Mouse (Mus musculus): Measurements from ENCODE around the gene Tmem132a. TPM values are rescaled to one million over a fixed set of nuclear protein-coding genes. Genes with fewer than 3 reads are reported as not detected.

Gene Tmem132a
- polyA plus RNA-seq, 1 experiment from 2014 or later, result 236 TPM

- no peak overlapping the region for H3K4me3 ChIP-seq
- H3K27me3 ChIP-seq (replicated peaks), result no peaks in the 10 kb centered on the region
- no peaks in the 10 kb centered on the region for H3K36me3 ChIP-seq (replicated peaks)
- H3K9me3 ChIP-seq, result no peaks in the 10 kb centered on the region
- H3K9ac ChIP-seq, result no peak overlapping the region
- no peak overlapping the region for H3K27ac ChIP-seq
- WGBS, result 37% methylated on average over 17 of the region's 17 CpGs
- ATAC-seq (replicated peaks), result no peak
- no peak overlapping the region for H3K4me2 ChIP-seq
- no peaks in the 10 kb centered on the region for H3K4me1 ChIP-seq
These were observed 51.4 kb downstream of the Tmem132a start for GRCm38 (mm10) chr19:10818217-10818946.

GRCm38 (mm10) chr19:10816462-10816861 lies 53.3 kb downstream of the Tmem132a start:
- H3K9me3 ChIP-seq, result no peaks in the 10 kb centered on the region
- H3K36me3 ChIP-seq (replicated peaks), result no peaks in the 10 kb centered on the region
- 79% methylated on average over 2 of the region's 2 CpGs for WGBS
- no peak overlapping the region for H3K4me3 ChIP-seq
- H3K9ac ChIP-seq, result no peak overlapping the region
- no peak overlapping the region for H3K4me2 ChIP-seq
- no peaks in the 10 kb centered on the region for H3K4me1 ChIP-seq
- ATAC-seq (replicated peaks), result no peak
- H3K27me3 ChIP-seq (replicated peaks), result no peaks in the 10 kb centered on the region
- H3K27ac ChIP-seq, result no peak overlapping the region

GRCm38 (mm10) chr19:10815871-10816270 lies 53.9 kb downstream of the Tmem132a start:
- no peak overlapping the region for H3K27ac ChIP-seq
- H3K4me3 ChIP-seq, result no peak overlapping the region
- 88% methylated on average over 6 of the region's 6 CpGs for WGBS
- no peak overlapping the region for H3K4me2 ChIP-seq
- H3K27me3 ChIP-seq (replicated peaks), result no peaks in the 10 kb centered on the region
- no peak overlapping the region for H3K9ac ChIP-seq
- no peaks in the 10 kb centered on the region for H3K36me3 ChIP-seq (replicated peaks)
- no peaks in the 10 kb centered on the region for H3K9me3 ChIP-seq
- H3K4me1 ChIP-seq, result no peaks in the 10 kb centered on the region
- no peak for ATAC-seq (replicated peaks)

GRCm38 (mm10) chr19:10813905-10814304 lies 55.8 kb downstream of the Tmem132a start:
- no peaks in the 10 kb centered on the region for H3K36me3 ChIP-seq (replicated peaks)
- H3K27me3 ChIP-seq (replicated peaks), result no peaks in the 10 kb centered on the region
- ATAC-seq (replicated peaks), result no peak
- peaks cover 11% of the 10 kb centered on the region for H3K4me1 ChIP-seq
- H3K9me3 ChIP-seq, result no peaks in the 10 kb centered on the region
- no peak overlapping the region for H3K4me3 ChIP-seq
- no peak overlapping the region for H3K27ac ChIP-seq
- 66% methylated on average over 7 of the region's 7 CpGs for WGBS
- H3K4me2 ChIP-seq, result no peak overlapping the region
- no peak overlapping the region for H3K9ac ChIP-seq

- Histone ChIP-seq H3K4me2 (no peak overlapping the region), H3K4me1 (peaks cover 14% of the 10 kb centered on the region), H3K9ac (no peak overlapping the region), H3K27ac (no peak overlapping the region), H3K9me3 (no peaks in the 10 kb centered on the region), H3K36me3 (replicated peaks) (no peaks in the 10 kb centered on the region), H3K27me3 (replicated peaks) (no peaks in the 10 kb centered on the region), H3K4me3 (no peak overlapping the region)
- ATAC-seq (replicated peaks), result no peak
- WGBS, result 94% methylated on average over 5 of the region's 5 CpGs
These were observed 56.7 kb downstream of the Tmem132a start for GRCm38 (mm10) chr19:10813039-10813438.

- Histone ChIP-seq H3K27ac (no peak overlapping the region), H3K9ac (no peak overlapping the region), H3K4me1 (peaks cover 14% of the 10 kb centered on the region), H3K4me2 (no peak overlapping the region), H3K9me3 (no peaks in the 10 kb centered on the region), H3K4me3 (no peak overlapping the region), H3K36me3 (replicated peaks) (no peaks in the 10 kb centered on the region), H3K27me3 (replicated peaks) (no peaks in the 10 kb centered on the region)
- no peak for ATAC-seq (replicated peaks)
- WGBS, result 90% methylated on average over 6 of the region's 6 CpGs
These were observed 58.3 kb downstream of the Tmem132a start for GRCm38 (mm10) chr19:10811471-10811870.

- H3K36me3 ChIP-seq (replicated peaks), result no peaks in the 10 kb centered on the region
- H3K27me3 ChIP-seq (replicated peaks), result no peaks in the 10 kb centered on the region
- H3K9me3 ChIP-seq, result no peaks in the 10 kb centered on the region
- no peak overlapping the region for H3K9ac ChIP-seq
- no peak overlapping the region for H3K4me2 ChIP-seq
- no peak overlapping the region for H3K4me3 ChIP-seq
- 59% methylated on average over 4 of the region's 4 CpGs for WGBS
- peaks cover 14% of the 10 kb centered on the region for H3K4me1 ChIP-seq
- no peak for ATAC-seq (replicated peaks)
- peak overlapping the region; percentile 57 for H3K27ac ChIP-seq
These were observed 59.6 kb downstream of the Tmem132a start for GRCm38 (mm10) chr19:10810176-10810492.

- 66% methylated on average over 11 of the region's 11 CpGs for WGBS
- H3K4me1 ChIP-seq, result peaks cover 14% of the 10 kb centered on the region
- no peak overlapping the region for H3K4me3 ChIP-seq
- H3K27me3 ChIP-seq (replicated peaks), result no peaks in the 10 kb centered on the region
- no peak overlapping the region for H3K4me2 ChIP-seq
- H3K36me3 ChIP-seq (replicated peaks), result no peaks in the 10 kb centered on the region
- H3K9ac ChIP-seq, result no peak overlapping the region
- ATAC-seq (replicated peaks), result peak; percentile 90
- H3K27ac ChIP-seq, result peak overlapping the region; percentile 57
- H3K9me3 ChIP-seq, result no peaks in the 10 kb centered on the region
These were observed 60.1 kb downstream of the Tmem132a start for GRCm38 (mm10) chr19:10809428-10810175.

- Histone ChIP-seq H3K4me2 (no peak overlapping the region), H3K36me3 (replicated peaks) (no peaks in the 10 kb centered on the region), H3K27ac (peak overlapping the region; percentile 57), H3K27me3 (replicated peaks) (no peaks in the 10 kb centered on the region), H3K4me1 (peaks cover 14% of the 10 kb centered on the region), H3K9ac (no peak overlapping the region), H3K4me3 (no peak overlapping the region), H3K9me3 (no peaks in the 10 kb centered on the region)
- ATAC-seq (replicated peaks), result peak; percentile 56
- 89% methylated on average over 12 of the region's 12 CpGs for WGBS
These were observed 61.1 kb downstream of the Tmem132a start for GRCm38 (mm10) chr19:10808524-10809233.

Other genes with a start within 250 kb of the Tmem132a start
- 1.0 and 1.6 TPM in 2 replicates for gene Vwce, start 235.7 kb downstream of the Tmem132a start, polyA plus RNA-seq (2015; fragmentation: Nextera tagmentation; extraction: Ambion mirVana)
- not detected in 2 replicates for gene Pga5, start 191.9 kb downstream of the Tmem132a start, polyA plus RNA-seq (2015; fragmentation: Nextera tagmentation; extraction: Ambion mirVana)
- gene Vps37c, start 181.2 kb downstream of the Tmem132a start, polyA plus RNA-seq (2015; fragmentation: Nextera tagmentation; extraction: Ambion mirVana), result 31.8 TPM in 2 replicates
- gene Cd5, start 130.9 kb downstream of the Tmem132a start, polyA plus RNA-seq (2015; fragmentation: Nextera tagmentation; extraction: Ambion mirVana), result 0.52 and 0.86 TPM in 2 replicates
- gene Cd6, start 39.9 kb downstream of the Tmem132a start, polyA plus RNA-seq (2015; fragmentation: Nextera tagmentation; extraction: Ambion mirVana), result 0.19 TPM in 1 of 2 replicates, not detected in the other
- gene Slc15a3, start 30.2 kb downstream of the Tmem132a start, polyA plus RNA-seq (2015; fragmentation: Nextera tagmentation; extraction: Ambion mirVana), result 0.13 and 0.31 TPM in 2 replicates
- 46.2 and 48.4 TPM in 2 replicates for gene Tmem109, start 12.1 kb upstream of the Tmem132a start, polyA plus RNA-seq (2015; fragmentation: Nextera tagmentation; extraction: Ambion mirVana)
- gene Prpf19, start 25.3 kb upstream of the Tmem132a start, polyA plus RNA-seq (2015; fragmentation: Nextera tagmentation; extraction: Ambion mirVana), result 44.5 and 47.5 TPM in 2 replicates
- 0.49 and 0.79 TPM in 2 replicates for gene Zp1, start 50.7 kb upstream of the Tmem132a start, polyA plus RNA-seq (2015; fragmentation: Nextera tagmentation; extraction: Ambion mirVana)
- gene Ptgdr2, start 67.2 kb upstream of the Tmem132a start, polyA plus RNA-seq (2015; fragmentation: Nextera tagmentation; extraction: Ambion mirVana), result 0.06 and 0.12 TPM in 2 replicates
- gene Ccdc86, start 79.3 kb upstream of the Tmem132a start, polyA plus RNA-seq (2015; fragmentation: Nextera tagmentation; extraction: Ambion mirVana), result 13.3 and 14.1 TPM in 2 replicates
- gene Ms4a10, start 104.7 kb upstream of the Tmem132a start, polyA plus RNA-seq (2015; fragmentation: Nextera tagmentation; extraction: Ambion mirVana), result not detected in 2 replicates
- not detected in 2 replicates for gene Ms4a15, start 123.3 kb upstream of the Tmem132a start, polyA plus RNA-seq (2015; fragmentation: Nextera tagmentation; extraction: Ambion mirVana)
- not detected in 2 replicates for gene Ms4a18, start 148.1 kb upstream of the Tmem132a start, polyA plus RNA-seq (2015; fragmentation: Nextera tagmentation; extraction: Ambion mirVana)
- gene Ms4a8a, start 211.2 kb upstream of the Tmem132a start, polyA plus RNA-seq (2015; fragmentation: Nextera tagmentation; extraction: Ambion mirVana), result not detected in 2 replicates

Measured in midbrain, embryonic 15.5 days (tissue).